Mouse (Mus musculus) neutrophil, adult 5-6 weeks (primary cell): ENCODE data around the gene Il2ra. TPM values are rescaled to one million over a fixed set of nuclear protein-coding genes. Genes with fewer than 3 reads are reported as not detected.
"Not testable (repeated sequence)": the region's sequence is repeated elsewhere in the genome, so short reads cannot be mapped to it uniquely, and the experiment has no call there.

Experiments
- ATAC-seq: fragments of 151-379, 151-347 bp; 2 replicates; pipeline ENCODE4 v1.8.0; 2017; ENCODE audit warnings: mild to moderate bottlenecking, moderate TSS enrichment; ENCODE audit not compliant: insufficient number of reproducible peaks, poor library complexity, low FRiP score, severe bottlenecking; ENCODE audit errors: extremely low read depth
- total RNA-seq: library from RNA; stranded (forward); fragments of 200-1000 nt; gene quantifications from 2 replicates; pipeline ENCODE4 v1.2.3, GENCODE M21; 2017

Il2ra gene
- total RNA-seq, 1 experiment from 2014 or later: 3.0 TPM

- ATAC-seq: no peak
Observed at GRCm38 (mm10) chr2:11693352-11693751, 50.7 kb downstream of the Il2ra start.

- ATAC-seq: no peak
Observed at GRCm38 (mm10) chr2:11694104-11694503, 51.5 kb downstream of the Il2ra start.

GRCm38 (mm10) chr2:11695867-11696266 is 53.3 kb downstream of the Il2ra start:
- ATAC-seq: no peak

- no peak for ATAC-seq
Observed at GRCm38 (mm10) chr2:11698994-11699393, 56.4 kb downstream of the Il2ra start.

GRCm38 (mm10) chr2:11699905-11700304 is 57.3 kb downstream of the Il2ra start:
- ATAC-seq: no peak

GRCm38 (mm10) chr2:11705201-11706025 is 62.8 kb downstream of the Il2ra start, which contains the start of gene Il15ra:
Il15ra (plus strand) TSS chr2:11705290.
- peak; percentile 72 for ATAC-seq

GRCm38 (mm10) chr2:11706030-11706745 is 63.6 kb downstream of the Il2ra start:
- ATAC-seq: no peak

GRCm38 (mm10) chr2:11706746-11707065 is 64.1 kb downstream of the Il2ra start:
- ATAC-seq: no peak

GRCm38 (mm10) chr2:11708538-11708937 is 65.9 kb downstream of the Il2ra start:
- no peak for ATAC-seq

GRCm38 (mm10) chr2:11710101-11710500 is 67.5 kb downstream of the Il2ra start:
- ATAC-seq: not testable (repeated sequence)

GRCm38 (mm10) chr2:11712483-11712990 is 69.9 kb downstream of the Il2ra start:
- ATAC-seq: no peak

- ATAC-seq: no peak
Observed at GRCm38 (mm10) chr2:11713021-11713420, 70.4 kb downstream of the Il2ra start.

- no peak for ATAC-seq
Observed at GRCm38 (mm10) chr2:11714535-11714934, 71.9 kb downstream of the Il2ra start.

- ATAC-seq: no peak
Observed at GRCm38 (mm10) chr2:11718573-11718972, 76.0 kb downstream of the Il2ra start.

- ATAC-seq: no peak
Observed at GRCm38 (mm10) chr2:11722564-11722963, 80.0 kb downstream of the Il2ra start.

GRCm38 (mm10) chr2:11727574-11727973 is 85.0 kb downstream of the Il2ra start:
- no peak for ATAC-seq

GRCm38 (mm10) chr2:11729091-11729490 is 86.5 kb downstream of the Il2ra start:
- no peak for ATAC-seq

GRCm38 (mm10) chr2:11732978-11733377 is 90.4 kb downstream of the Il2ra start:
- ATAC-seq: no peak

- no peak for ATAC-seq
Observed at GRCm38 (mm10) chr2:11735853-11736252, 93.2 kb downstream of the Il2ra start.

- no peak for ATAC-seq
Observed at GRCm38 (mm10) chr2:11738794-11739193, 96.2 kb downstream of the Il2ra start.
